Mouse (Mus musculus) urinary bladder, adult 2 months (tissue): ENCODE results near the gene Nkx2-5. TPM values are rescaled to one million over a fixed set of nuclear protein-coding genes. Genes with fewer than 3 reads are reported as not detected.
A peak's percentile ranks its signal among the peaks of the same experiment; 100 is the strongest.

ENCODE experiments used
- DNase-seq: peaks from one replicate; pipeline ENCODE4 v3.0.0; 2022; ENCODE audit warnings: low spot score
- polyA plus RNA-seq: library from polyadenylated mRNA; depleted of rRNA; stranded (reverse); fragments of >200 nt; gene quantifications from 2 replicates; pipeline ENCODE4 v1.2.3, GENCODE M21; 2012; rRNA removed

Gene Nkx2-5
- polyA plus RNA-seq, result not detected in 2 replicates

GRCm38 (mm10) chr17:26844909-26845148 is at the start of gene Nkx2-5:
Nkx2-5 (minus strand) TSS chr17:26845009.
- DNase-seq, result no peak

- DNase-seq, result no peak
Measured at GRCm38 (mm10) chr17:26894342-26894741, 49.5 kb upstream of the Nkx2-5 start.

- no peak for DNase-seq
Measured at GRCm38 (mm10) chr17:26893492-26893891, 48.7 kb upstream of the Nkx2-5 start.

- no peak for DNase-seq
Measured at GRCm38 (mm10) chr17:26892635-26893375, 48.0 kb upstream of the Nkx2-5 start.

- no peak for DNase-seq
Measured at GRCm38 (mm10) chr17:26887926-26888325, 43.1 kb upstream of the Nkx2-5 start.

GRCm38 (mm10) chr17:26886047-26886749 is 41.4 kb upstream of the Nkx2-5 start:
- peak; percentile 70 for DNase-seq

- peak; percentile 47 for DNase-seq
Measured at GRCm38 (mm10) chr17:26884995-26885926, 40.5 kb upstream of the Nkx2-5 start.

GRCm38 (mm10) chr17:26883585-26883984 is 38.8 kb upstream of the Nkx2-5 start:
- DNase-seq, result no peak

- no peak for DNase-seq
Measured at GRCm38 (mm10) chr17:26882706-26883105, 37.9 kb upstream of the Nkx2-5 start.

GRCm38 (mm10) chr17:26879235-26879634 is 34.4 kb upstream of the Nkx2-5 start:
- DNase-seq, result no peak

GRCm38 (mm10) chr17:26877927-26878326 is 33.1 kb upstream of the Nkx2-5 start:
- DNase-seq, result no peak

GRCm38 (mm10) chr17:26874542-26874941 is 29.7 kb upstream of the Nkx2-5 start:
- DNase-seq, result no peak

GRCm38 (mm10) chr17:26873502-26873901 is 28.7 kb upstream of the Nkx2-5 start:
- no peak for DNase-seq

- DNase-seq, result no peak
Measured at GRCm38 (mm10) chr17:26872870-26873269, 28.1 kb upstream of the Nkx2-5 start.

- DNase-seq, result no peak
Measured at GRCm38 (mm10) chr17:26868756-26869155, 23.9 kb upstream of the Nkx2-5 start.

- no peak for DNase-seq
Measured at GRCm38 (mm10) chr17:26865156-26865555, 20.3 kb upstream of the Nkx2-5 start.

- no peak for DNase-seq
Measured at GRCm38 (mm10) chr17:26864343-26864742, 19.5 kb upstream of the Nkx2-5 start.

- DNase-seq, result no peak
Measured at GRCm38 (mm10) chr17:26861793-26862192, 17.0 kb upstream of the Nkx2-5 start.

- DNase-seq, result no peak
Measured at GRCm38 (mm10) chr17:26861383-26861782, 16.6 kb upstream of the Nkx2-5 start.

GRCm38 (mm10) chr17:26860906-26861305 is 16.1 kb upstream of the Nkx2-5 start:
- DNase-seq, result no peak

- DNase-seq, result no peak
Measured at GRCm38 (mm10) chr17:26852262-26852661, 7.5 kb upstream of the Nkx2-5 start.

- DNase-seq, result no peak
Measured at GRCm38 (mm10) chr17:26851136-26851460, 6.3 kb upstream of the Nkx2-5 start.
